ENCODE assay signal across 16 mouse cellular contexts in the genomic region with DNA sequence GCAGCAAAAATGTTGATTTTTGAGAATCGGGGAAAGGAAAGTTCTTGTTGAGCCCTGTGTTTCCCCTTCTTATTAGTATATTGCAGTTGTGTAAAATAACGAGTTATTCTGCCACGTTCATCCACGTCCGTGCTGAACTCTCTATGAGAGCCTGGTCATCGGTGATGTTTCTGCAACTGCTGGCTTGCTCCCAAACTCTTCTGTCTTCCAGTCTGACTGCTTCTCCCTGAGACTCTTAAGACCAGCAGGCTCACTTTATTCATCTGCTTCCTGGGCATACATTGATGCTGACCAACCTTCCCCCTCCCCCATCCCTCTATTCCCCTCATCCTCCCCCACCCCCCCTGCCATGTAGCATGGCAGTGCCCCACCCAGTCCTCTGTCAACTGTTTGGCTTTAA.
"Had no signal": no experiment of that assay in that cellular context is flagged by ENCODE, and none has a peak within 500 bp of the region (broad histone marks: within the 10 kb centered on the region; RNA-seq: fewer than 3 reads in every experiment).

No protein-coding gene starts in this region.

- H3K4me2 ChIP-seq: liver, embryonic 15.5 days; lung, embryonic 15.5 days; midbrain, embryonic 11.5 days; midbrain, embryonic 13.5 days; midbrain, embryonic 15.5 days; neural tube, embryonic 12.5 days; stomach, embryonic 15.5 days had no signal

- H3K4me3 ChIP-seq: liver, embryonic 15.5 days; lung, embryonic 15.5 days; megakaryocyte, embryonic 14.5 days; midbrain, embryonic 13.5 days; midbrain, embryonic 15.5 days; neural tube, embryonic 12.5 days; stomach, embryonic 15.5 days had no signal

- H3K27me3 ChIP-seq: liver, embryonic 15.5 days; lung, embryonic 15.5 days; midbrain, embryonic 13.5 days; midbrain, embryonic 15.5 days; neural tube, embryonic 12.5 days; stomach, embryonic 15.5 days had no signal

- H3K9me3 ChIP-seq: liver, embryonic 15.5 days; lung, embryonic 15.5 days; megakaryocyte, embryonic 14.5 days; midbrain, embryonic 13.5 days; midbrain, embryonic 15.5 days; neural tube, embryonic 12.5 days; stomach, embryonic 15.5 days had no signal

- ATAC-seq: liver, postnatal 0 days; midbrain, embryonic 13.5 days; midbrain, embryonic 15.5 days had no signal

- H3K36me3 ChIP-seq: liver, embryonic 15.5 days; lung, embryonic 15.5 days; midbrain, embryonic 13.5 days; midbrain, embryonic 15.5 days; neural tube, embryonic 12.5 days; stomach, embryonic 15.5 days had no signal

- H3K9ac ChIP-seq: liver, embryonic 15.5 days; liver, postnatal 0 days; lung, embryonic 15.5 days; midbrain, embryonic 13.5 days; midbrain, embryonic 15.5 days; neural tube, embryonic 12.5 days; stomach, embryonic 15.5 days had no signal

- H3K4me1 ChIP-seq: liver, embryonic 15.5 days had no signal

- DNase-seq: liver, postnatal 0 days; lung, postnatal 14 days; lung, postnatal 36 days; right cerebral cortex, postnatal 14 days; thymus, adult 2 months; thymus, postnatal 25 days had no signal

- H3K27ac ChIP-seq: liver, embryonic 15.5 days; lung, embryonic 15.5 days; macrophage; midbrain, embryonic 13.5 days; midbrain, embryonic 15.5 days; neural tube, embryonic 12.5 days; stomach, embryonic 15.5 days; stomach, postnatal 0 days had no signal
